Mouse (Mus musculus) lung, postnatal 10 days (tissue): Measurements from ENCODE around the gene Ppp1r13l.

Experiments
- DNase-seq: peaks from one replicate; pipeline ENCODE4 v3.0.0; 2021

Ppp1r13l gene

GRCm38 (mm10) chr7:19369823-19370425 lies 10.4 kb downstream of the Ppp1r13l start:
- DNase-seq, result peak; percentile 70

DNA sequence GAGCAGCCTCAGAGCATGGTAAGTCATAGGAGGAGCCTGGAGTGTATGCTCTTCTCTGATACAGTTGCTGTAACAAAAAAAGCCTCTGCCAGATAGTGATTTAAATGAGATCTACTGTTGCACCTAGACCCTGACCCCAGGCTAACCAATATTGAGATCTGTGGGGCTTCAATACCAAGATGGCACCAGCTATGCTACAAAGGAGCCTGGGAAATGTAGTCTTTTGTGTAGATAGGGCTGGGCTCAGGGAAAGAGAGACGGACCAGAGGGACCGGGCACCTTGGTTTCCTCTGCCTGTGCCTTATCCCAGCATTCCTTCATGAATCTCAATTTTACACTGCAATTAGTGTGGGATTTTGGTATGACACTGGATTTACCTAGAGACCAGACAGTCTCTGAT lies 13.8 kb downstream of the Ppp1r13l start:
- no peak for DNase-seq

DNA sequence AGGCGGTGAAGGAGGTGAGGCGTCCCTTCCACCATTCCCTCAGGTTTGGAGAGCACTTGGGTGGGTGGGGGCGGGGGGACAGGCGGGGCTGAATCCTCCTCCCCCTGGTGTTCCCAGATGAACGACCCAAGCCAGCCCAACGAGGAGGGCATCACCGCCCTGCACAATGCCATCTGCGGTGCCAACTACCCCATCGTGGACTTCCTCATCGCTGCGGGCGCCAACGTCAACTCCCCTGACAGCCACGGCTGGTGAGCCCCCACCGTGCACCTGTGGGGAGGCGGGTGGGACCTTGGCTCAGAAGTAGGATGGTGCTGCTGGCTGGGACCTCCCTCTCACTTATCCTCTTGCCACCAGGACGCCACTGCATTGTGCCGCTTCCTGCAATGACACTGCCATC lies 15.8 kb downstream of the Ppp1r13l start:
- no peak for DNase-seq

GRCm38 (mm10) chr7:19376019-19376418 lies 16.5 kb downstream of the Ppp1r13l start:
- no peak for DNase-seq

- peak; percentile 36 for DNase-seq
Measured at GRCm38 (mm10) chr7:19378049-19378448, 18.5 kb downstream of the Ppp1r13l start.

GRCm38 (mm10) chr7:19381377-19382165 lies 22.0 kb downstream of the Ppp1r13l start, which contains the start of gene Ercc2:
Gene Ercc2, plus strand, starts transcription at chr7:19382010.
- peak; percentile 100 for DNase-seq

- peak; percentile 32 for DNase-seq
Measured at GRCm38 (mm10) chr7:19382166-19382541, 22.6 kb downstream of the Ppp1r13l start.

DNA sequence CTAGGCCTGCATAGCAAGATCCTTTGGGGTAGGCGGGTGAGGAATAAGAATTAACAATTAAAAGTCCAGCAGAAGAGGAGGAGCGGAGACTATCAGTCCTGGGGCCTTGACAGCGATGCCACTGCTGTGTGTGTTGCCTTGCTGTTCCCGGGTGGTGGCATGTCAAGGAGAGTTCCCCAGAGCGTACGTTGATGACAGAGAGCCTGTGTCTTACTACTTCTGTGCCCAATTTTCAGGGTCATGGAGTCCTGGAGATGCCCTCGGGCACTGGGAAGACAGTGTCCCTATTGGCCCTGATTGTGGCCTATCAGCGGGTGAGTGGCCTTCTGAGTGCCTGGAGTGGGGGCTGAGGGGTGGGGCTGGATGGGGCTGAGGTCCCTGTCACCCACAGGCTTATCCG lies 24.2 kb downstream of the Ppp1r13l start:
- no peak for DNase-seq

GRCm38 (mm10) chr7:19388699-19389413 lies 29.3 kb downstream of the Ppp1r13l start:
- no peak for DNase-seq

GRCm38 (mm10) chr7:19394484-19394883 lies 34.9 kb downstream of the Ppp1r13l start:
- DNase-seq, result no peak

DNA sequence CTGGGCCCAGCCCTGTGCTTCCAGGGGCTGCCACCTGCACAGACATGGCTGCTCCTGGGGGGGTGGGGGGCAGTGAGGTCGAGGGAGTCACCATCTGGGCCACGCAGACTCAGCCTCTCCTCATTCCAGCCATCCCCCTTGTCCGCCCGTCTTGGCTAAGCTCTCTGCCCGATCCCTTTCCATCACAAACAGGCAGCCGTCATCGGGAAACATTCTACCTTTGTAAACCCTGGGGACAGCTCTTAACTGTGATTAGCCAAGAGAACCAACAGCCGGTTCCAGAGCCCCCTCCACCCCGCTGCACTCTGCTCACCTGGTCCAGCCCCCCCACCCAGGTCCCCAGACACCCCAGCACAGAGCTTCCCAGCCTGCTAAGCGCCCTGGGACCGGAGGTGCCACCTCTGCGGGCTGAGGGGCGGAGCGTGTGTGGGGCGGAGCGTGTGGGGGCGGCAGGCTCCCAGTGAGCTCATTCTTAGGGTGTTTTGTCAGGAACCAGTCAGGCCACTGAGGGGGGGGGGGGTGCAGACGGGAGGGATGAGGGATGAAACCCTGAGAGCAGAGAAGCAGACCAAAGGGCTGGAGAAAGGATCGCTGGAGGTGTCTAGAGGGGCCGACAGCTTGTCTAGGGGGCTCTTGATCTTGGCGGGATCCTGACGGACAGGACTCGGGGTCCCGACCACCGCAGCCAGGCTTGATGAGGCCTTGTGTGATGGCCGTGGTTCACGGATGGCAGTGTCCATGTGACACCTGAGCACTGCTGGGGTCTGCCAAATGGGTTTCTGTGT lies 40.1 kb downstream of the Ppp1r13l start:
- DNase-seq, result peak; percentile 83

DNA sequence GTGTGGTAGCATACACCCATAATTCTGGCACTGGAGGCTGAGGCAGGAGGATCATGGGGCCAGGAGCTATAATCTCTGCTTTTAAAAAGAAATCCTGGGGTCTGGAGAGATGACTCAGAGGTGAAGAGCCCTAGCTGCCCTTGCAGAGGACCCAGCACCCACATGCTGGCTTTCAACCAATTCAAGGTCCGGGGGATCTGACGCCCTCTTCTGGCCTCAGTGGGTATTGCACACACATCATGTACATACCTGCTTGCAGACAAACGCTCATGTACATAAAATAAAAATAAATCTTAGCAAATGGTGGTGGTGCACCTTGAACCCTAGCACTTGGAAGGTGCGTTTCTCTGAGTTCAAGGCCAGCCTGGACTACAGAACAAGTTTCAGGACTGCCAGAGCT lies 41.4 kb downstream of the Ppp1r13l start:
- DNase-seq, result no peak

DNA sequence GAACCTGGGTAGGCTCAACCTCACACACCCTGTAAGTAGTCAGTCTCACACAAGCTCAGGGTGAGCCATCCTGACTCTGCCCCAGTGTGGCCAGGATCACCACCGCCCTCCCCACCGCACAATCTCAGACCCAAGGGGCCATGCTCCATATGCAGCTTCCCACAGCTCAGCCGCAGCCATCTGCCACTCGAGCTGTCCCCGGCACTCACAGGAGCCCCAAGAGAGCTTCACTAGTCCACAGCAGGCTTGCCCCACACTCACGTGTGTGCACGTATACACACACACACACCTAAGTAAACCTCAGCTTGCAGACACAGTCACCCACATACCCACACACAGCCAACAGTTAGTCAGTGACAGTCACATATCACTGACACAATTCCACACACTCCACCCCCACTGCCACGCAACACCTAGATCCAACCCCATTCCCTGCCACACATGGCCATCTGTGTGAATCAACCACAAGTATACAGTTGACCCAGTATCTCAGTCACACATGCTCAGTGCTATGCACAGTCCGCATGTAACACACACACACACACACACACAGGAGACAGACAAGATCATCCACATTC lies 43.1 kb downstream of the Ppp1r13l start:
- no peak for DNase-seq

GRCm38 (mm10) chr7:19403731-19404296 lies 44.3 kb downstream of the Ppp1r13l start, which contains the start of gene Klc3:
Gene Klc3, minus strand, starts transcription at chr7:19404104.
- DNase-seq, result peak; percentile 79

GRCm38 (mm10) chr7:19404476-19404875 lies 44.9 kb downstream of the Ppp1r13l start, which contains the start of gene Ckm:
Gene Ckm, plus strand, starts transcription at chr7:19404776.
- no peak for DNase-seq

GRCm38 (mm10) chr7:19405417-19405816 lies 45.9 kb downstream of the Ppp1r13l start:
- DNase-seq, result peak; percentile 88

GRCm38 (mm10) chr7:19409753-19410152 lies 50.2 kb downstream of the Ppp1r13l start:
- no peak for DNase-seq

- DNase-seq, result no peak
Measured at GRCm38 (mm10) chr7:19410766-19411344, 51.3 kb downstream of the Ppp1r13l start.

DNA sequence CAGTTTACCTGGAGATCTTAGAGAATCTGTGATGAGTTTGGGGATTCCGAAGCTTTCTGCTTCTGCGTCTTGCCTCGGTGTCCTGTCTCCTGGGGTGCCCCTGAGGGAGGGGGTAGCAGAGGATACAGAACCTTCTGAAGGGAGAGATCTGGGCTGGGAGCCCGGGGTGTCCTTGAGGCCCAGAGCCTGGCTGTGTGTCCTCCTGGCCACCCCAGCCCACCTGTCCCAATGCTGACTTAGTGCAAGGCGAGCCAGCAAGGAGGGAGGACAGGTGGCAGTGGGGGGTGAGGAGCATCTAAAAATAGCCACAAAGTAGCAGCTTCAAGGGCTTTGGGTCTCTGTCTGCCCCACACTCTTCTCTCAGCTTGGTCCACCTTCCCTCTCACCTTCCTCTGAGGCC lies 52.2 kb downstream of the Ppp1r13l start:
- DNase-seq, result no peak

- DNase-seq, result no peak
Measured at GRCm38 (mm10) chr7:19413525-19413924, 54.0 kb downstream of the Ppp1r13l start.

DNA sequence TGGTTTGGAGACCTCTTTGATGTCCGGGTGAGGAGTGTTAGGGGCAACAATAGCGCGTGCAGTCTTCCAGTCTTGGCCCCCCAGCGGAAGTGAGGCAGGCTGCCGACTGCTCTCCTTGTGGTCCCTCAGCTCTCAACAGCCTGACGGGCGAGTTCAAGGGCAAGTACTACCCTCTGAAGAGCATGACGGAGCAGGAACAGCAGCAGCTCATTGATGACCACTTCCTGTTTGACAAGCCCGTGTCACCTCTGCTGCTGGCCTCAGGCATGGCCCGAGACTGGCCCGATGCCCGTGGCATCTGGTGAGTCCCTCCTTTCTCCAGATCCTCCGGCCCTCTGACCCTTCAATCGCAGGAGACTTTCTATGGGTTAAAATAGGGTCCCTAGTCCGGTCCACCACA lies 57.0 kb downstream of the Ppp1r13l start:
- no peak for DNase-seq

- DNase-seq, result no peak
Measured at GRCm38 (mm10) chr7:19420121-19420520, 60.6 kb downstream of the Ppp1r13l start.
